Mouse (Mus musculus): ENCODE measurements around the gene Foxa2.

- no peak for TF ChIP-seq CTCF (IDR thresholded peaks at IDR 0.05; ENCODE audit: low read depth, low read length)
- TF ChIP-seq POLR2A (IDR thresholded peaks at IDR 0.05; ENCODE audit: borderline replicate concordance, low read depth, low read length): no peak
These were observed 22.4 kb downstream of the Foxa2 start for GRCm38 (mm10) chr2:148024268-148024935.

Measured in bone marrow macrophage, adult 2 months (primary cell).